Comparison of ENCODE assay signal across 8 mouse cellular contexts in the genomic region with DNA sequence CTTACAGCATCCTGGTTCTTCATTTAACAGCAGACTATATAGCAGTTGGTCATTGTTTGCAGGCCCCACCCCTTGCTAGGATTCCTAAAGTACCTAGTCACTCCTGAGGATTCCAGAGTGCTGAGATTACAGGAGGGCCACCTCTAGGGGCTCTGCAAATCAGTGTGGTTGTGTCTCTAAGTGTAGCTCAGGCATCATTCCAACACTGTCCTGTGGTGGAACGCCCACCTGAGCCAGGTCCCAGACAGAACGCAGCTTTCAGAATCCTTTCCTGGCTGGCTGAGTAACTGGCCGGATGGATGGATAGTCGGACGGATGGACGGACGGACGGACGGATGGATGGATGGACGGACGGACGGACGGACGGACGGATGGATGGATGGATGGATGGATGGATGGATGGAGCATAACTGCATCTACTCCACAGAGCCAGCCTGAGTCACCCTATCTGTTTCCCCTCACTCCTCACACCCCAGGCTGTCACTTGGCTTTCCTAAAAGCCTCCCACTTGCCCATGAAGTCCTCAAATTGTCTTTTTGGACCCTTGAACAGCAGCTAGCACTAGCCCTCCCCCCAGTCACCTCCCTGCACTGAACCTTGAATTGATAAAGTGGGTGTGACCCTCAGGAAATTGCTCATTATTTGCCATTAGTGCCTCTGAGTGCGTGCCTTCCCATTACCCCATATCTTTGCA. TPM values are rescaled to one million over a fixed set of nuclear protein-coding genes. Genes with fewer than 3 reads are reported as not detected.
DNase-seq lines count a peak whose midpoint lies in the region; ATAC-seq and TF ChIP-seq lines count a peak whose summit lies in the region.

No protein-coding gene starts in this region.

- no peak for DNase-seq in gastrocnemius, adult 2 months
- no peak for DNase-seq in gastrocnemius, postnatal 4 days (ENCODE audit: low spot score in 2 of 2)
- no peak for DNase-seq in Patski (ENCODE audit: low read depth, low spot score)
- DNase-seq in heart, postnatal 4 days, result peak; percentile 13
- no peak for DNase-seq in cerebellum, adult 8-10 months
- DNase-seq in gastrocnemius, postnatal 14 days, result no peak

- CTCF ChIA-PET in Patski (lab: Charles Lee), result interaction anchor here (1.3 to 1.4 kb wide), 2 partner anchors 9 to 11 kb away, joined by 3 to 5 read pairs; no protein-coding TSS in a partner anchor

- intact Hi-C loops in gastrocnemius, adult 2 months (cut with DNase I), result no loop called here
- intact Hi-C loops in gastrocnemius, postnatal 14 days (cut with DNase I; ENCODE audit: low total_unique reads), result no loop called here

- POLR2A ChIA-PET in Patski (lab: Charles Lee), result no interaction called here

- in situ Hi-C loops in Patski (cut with MboI; ENCODE audit: low pct_unique_long_range_greater_than_20kb), result no loop called here

- no peak for TF ChIP-seq CTCF in gastrocnemius, adult 2 months (IDR thresholded peaks at IDR 0.05)
- TF ChIP-seq CTCF in Patski (IDR thresholded peaks at IDR 0.05), result no peak

- peak overlapping the region; percentile 66 for H3K4me3 ChIP-seq in gastrocnemius, adult 2 months

- no peaks in the 10 kb centered on the region for H3K27me3 ChIP-seq in Patski

- ATAC-seq in Patski, result peak; percentile 46
- peak; percentile 1; the same call in 1 of the 2 replicates for ATAC-seq in megakaryocyte progenitor cell, adult 5-6 weeks (replicated peaks; ENCODE audit: poor library complexity)
- ATAC-seq in monocyte, adult 5-6 weeks (replicated peaks; ENCODE audit: insufficient number of reproducible peaks, low FRiP score, low TSS enrichment, poor library complexity, severe bottlenecking), result no peak

- H3K27ac ChIP-seq in gastrocnemius, adult 2 months, result no peak overlapping the region

RNA-seq across cellular contexts. Expression of a gene that starts 0.4 kb away (rescaled TPM):
- total RNA-seq in gastrocnemius, adult 2 months (2021), result not detected
- 1 to 10 TPM in 1 of 2 experiments, under 1 TPM in 1; 0.81 to 1.3 TPM for total RNA-seq in gastrocnemius, postnatal 4 days (2021)
- 0.03 TPM for polyA plus RNA-seq in Patski (2021)
- 1 to 10 TPM; 1.7 to 1.9 TPM for total RNA-seq in heart, postnatal 4 days (2021)
- total RNA-seq in megakaryocyte progenitor cell, adult 5-6 weeks (2015), result 0.10 and 1.4 TPM in 2 replicates
- 0.10 TPM in 1 of 2 replicates, not detected in the other for total RNA-seq in megakaryocyte progenitor cell, adult 5-6 weeks (2017)
- total RNA-seq in monocyte, adult 5-6 weeks (2017), result not detected in 3 replicates
- total RNA-seq in gastrocnemius, postnatal 14 days (2021), result under 1 TPM; 0.14 to 0.27 TPM

RNA-seq across cellular contexts. Expression of a gene that starts 41.3 kb away (rescaled TPM):
- total RNA-seq in gastrocnemius, adult 2 months (2021), result 10 to 100 TPM in 1 of 2 experiments, 1 to 10 TPM in 1; 6.5 to 11.7 TPM
- 10 to 100 TPM; 19.8 to 26.0 TPM for total RNA-seq in gastrocnemius, postnatal 4 days (2021)
- polyA plus RNA-seq in Patski (2021), result 46.1 TPM
- total RNA-seq in heart, postnatal 4 days (2021), result 10 to 100 TPM; 20.7 to 22.1 TPM
- 46.8 and 50.0 TPM in 2 replicates for total RNA-seq in megakaryocyte progenitor cell, adult 5-6 weeks (2015)
- total RNA-seq in megakaryocyte progenitor cell, adult 5-6 weeks (2017), result 35.6 TPM in 2 replicates
- 30.7 to 46.5 TPM (median 45.6 TPM) in 3 replicates for total RNA-seq in monocyte, adult 5-6 weeks (2017)
- 10 to 100 TPM; 11.0 to 12.2 TPM for total RNA-seq in gastrocnemius, postnatal 14 days (2021)
